Mouse (Mus musculus) brain, embryonic 14.5 days (tissue): Measurements from ENCODE around the gene Irx4. TPM values are rescaled to one million over a fixed set of nuclear protein-coding genes. Genes with fewer than 3 reads are reported as not detected.

Experiments used
- DNase-seq: peaks from one replicate; pipeline ENCODE4 v3.0.0-alpha.2; 2011; ENCODE audit warnings: low read depth
- CTCF ChIP-seq: fragments of 200-500 bp; IDR thresholded peaks from 2 replicates; pipeline ENCODE4 v1.5.1; 2012; ENCODE audit warnings: inconsistent platforms, mild to moderate bottlenecking, moderate library complexity, borderline replicate concordance; ENCODE audit not compliant: insufficient read depth, insufficient read length; ENCODE audit errors: extremely low read depth
- POLR2A ChIP-seq: fragments of 200-500 bp; IDR thresholded peaks from 2 replicates; pipeline ENCODE4 v1.6.1; 2012; ENCODE audit warnings: mild to moderate bottlenecking, inconsistent platforms, borderline replicate concordance; ENCODE audit not compliant: poor library complexity, insufficient read depth, insufficient read length, severe bottlenecking; ENCODE audit errors: extremely low read depth
- polyA plus RNA-seq: library from polyadenylated mRNA; depleted of rRNA; stranded (reverse); fragments of >200 nt; gene quantifications from 2 replicates; pipeline ENCODE4 v1.2.3, GENCODE M21; 2012

The Irx4 gene
- polyA plus RNA-seq, 1 experiment: 4.7 TPM

DNA sequence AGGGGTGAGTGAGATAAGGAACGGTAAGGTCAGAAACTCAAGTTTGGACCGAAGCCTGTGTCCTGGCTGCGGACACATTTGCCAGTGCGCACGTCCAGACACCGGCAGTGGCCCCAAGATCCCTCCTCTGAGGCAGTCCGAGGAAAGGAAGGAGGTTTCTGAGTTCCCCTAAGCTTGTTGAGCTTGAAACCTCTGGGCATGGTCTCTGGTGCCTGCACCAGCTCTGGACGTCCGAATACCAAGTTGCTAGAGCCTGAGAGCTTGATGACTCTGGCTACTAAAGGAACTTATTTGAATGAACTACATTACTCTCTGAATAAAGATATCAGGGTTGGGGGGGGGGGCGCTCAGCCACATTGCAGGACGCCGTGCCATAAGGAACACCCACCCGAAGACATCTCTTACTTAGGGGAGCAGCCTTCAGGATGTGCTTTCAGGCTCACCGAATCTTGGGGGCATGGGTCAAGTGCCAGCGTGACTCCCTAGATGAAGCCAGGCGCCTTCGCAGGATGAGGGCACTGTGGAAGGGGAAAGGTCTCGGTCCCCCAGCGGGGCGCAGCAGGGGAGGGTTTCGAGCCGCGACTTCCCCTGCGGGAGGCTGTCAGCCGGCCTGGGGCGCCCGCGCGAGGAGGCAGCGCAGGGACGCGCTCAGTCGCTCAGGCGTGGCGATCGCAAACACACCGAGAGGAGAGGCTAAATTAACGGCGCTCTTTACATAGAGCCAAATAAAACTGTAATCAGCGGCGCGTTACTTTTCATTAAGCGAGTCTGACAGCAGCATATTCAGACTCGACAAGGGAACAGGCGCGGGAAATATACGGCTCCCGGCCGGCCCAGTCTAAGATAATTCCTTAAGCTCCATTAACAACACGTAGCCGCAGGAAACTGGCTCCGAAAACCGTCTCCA lies 11.3 kb downstream of the Irx4 start:
- TF ChIP-seq CTCF: no peak
- TF ChIP-seq POLR2A: no peak
- peak; percentile 68 for DNase-seq

DNA sequence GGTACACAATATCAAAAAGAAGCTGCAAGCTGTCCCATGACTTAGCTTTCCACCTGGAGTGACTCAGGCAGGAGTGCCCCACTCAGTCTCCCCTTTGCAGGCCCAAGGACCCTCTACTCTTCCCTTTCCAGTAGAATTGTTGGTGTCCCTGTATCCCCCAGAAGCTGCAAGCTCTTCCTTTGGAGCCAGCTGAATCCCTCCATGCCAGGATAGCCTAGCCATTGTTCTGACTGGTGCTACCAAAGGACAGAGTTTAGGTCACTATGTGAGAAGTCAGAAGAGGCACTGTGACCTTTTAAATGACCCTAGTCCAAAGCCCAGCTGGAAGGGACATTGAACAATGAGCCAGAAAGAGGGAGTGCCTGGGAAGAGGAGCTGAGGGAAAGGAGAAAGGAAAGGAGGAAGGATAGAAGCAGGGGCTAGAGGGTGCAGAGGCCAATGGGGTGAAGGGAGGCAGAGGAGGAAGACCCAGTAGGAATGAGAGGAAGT lies 12.6 kb downstream of the Irx4 start:
- TF ChIP-seq CTCF (no peak), POLR2A (no peak)
- DNase-seq: no peak

DNA sequence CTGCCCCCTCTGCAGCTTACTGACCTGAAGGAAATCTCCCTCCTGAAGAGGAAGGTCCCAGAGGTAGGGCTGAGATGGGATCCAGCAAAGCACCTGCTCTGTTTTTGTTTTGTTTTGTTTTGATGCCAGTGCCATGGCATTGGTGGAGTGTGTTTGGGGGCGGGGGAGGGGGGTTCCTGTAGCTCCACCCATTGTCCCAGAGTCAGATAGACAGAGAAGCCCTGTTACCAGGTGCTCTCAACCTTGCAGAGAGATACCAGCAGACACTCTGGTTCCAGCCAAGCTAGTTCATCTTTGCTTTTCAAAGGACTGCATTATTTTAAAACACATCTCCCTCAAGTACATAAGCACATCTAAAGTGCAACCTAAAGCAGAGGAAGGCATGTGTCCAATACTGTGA lies 13.3 kb downstream of the Irx4 start:
- DNase-seq: no peak
- TF ChIP-seq CTCF (no peak), POLR2A (no peak)

DNA sequence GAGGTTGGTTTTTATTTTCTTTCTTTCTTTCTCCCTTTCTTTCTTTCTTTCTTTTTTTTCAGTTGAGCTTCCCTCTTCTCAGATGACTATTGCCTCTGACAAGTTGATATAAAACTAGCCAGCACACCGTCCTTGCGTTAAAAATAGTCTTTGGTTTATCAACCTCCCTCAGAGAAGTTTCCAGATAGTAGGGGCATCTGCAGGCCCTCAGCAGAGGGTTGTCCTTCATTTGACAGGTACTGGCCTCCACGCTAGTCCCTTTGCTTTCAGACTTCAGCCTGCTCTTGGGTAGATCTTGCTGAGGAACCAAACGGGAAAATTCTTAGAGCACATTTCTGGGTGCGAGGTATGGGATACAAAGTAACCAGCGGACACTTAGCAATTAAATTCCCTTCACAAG lies 17.1 kb downstream of the Irx4 start:
- no peak for DNase-seq
- TF ChIP-seq CTCF (no peak), POLR2A (no peak)

DNA sequence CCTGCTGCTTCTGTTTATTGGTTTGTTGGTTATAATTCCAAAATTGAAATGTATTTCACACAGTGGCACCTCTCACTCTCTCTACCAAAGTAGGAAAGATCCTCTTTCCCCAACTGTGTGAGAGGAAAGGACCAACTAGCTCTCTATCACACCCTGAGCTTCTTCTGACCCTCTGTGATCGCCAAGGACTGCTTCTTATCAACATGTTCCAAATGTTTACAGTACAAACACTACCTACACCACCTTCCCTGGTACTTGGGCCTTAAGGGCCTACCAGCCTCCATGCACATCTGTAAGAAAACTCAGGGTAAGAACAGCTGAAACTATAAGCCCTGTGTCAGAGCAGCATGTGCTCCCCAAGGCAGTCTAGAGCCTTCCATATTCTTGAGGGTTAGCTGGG lies 17.5 kb downstream of the Irx4 start:
- DNase-seq: no peak
- TF ChIP-seq CTCF (no peak), POLR2A (no peak)

DNA sequence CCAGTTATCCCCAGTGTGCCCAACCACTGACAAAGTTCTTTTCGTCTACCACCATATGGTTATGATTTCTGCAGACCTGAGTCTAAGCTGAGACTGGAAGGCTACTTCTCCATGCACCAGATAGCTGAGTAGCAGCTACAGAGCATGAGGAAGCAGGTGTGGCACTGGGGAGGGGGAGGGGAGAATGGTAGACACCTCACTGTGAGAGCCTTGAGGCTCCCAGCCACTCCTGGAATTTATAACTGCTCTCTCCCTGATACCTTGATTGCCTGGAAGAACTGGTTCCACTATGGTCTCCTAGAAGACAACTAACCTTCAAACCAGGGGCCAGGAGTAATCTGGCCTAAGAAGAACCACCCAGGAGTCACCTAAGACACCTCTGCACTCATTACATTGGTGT lies 18.9 kb downstream of the Irx4 start:
- TF ChIP-seq CTCF (no peak), POLR2A (no peak)
- no peak for DNase-seq

DNA sequence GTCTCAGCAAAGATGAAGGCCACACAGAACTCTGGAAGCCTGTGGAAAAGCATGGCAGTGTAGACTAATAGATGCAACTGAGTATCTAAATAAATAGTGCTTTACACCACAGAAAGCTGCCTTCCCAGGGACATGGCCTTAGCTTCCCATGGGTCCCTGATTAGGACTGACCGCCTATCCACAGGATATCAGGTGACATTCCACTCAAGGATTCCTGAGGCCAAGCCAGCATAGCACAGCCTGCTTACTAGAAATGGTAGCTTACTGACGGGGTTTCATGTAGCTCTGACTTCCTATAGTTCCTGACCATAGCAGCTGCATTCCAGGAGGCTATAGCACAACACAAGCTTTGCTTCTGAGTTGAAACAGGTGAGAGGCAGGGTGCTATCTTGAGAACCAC lies 22.1 kb downstream of the Irx4 start:
- TF ChIP-seq POLR2A: no peak
- TF ChIP-seq CTCF: no peak
- no peak for DNase-seq

DNA sequence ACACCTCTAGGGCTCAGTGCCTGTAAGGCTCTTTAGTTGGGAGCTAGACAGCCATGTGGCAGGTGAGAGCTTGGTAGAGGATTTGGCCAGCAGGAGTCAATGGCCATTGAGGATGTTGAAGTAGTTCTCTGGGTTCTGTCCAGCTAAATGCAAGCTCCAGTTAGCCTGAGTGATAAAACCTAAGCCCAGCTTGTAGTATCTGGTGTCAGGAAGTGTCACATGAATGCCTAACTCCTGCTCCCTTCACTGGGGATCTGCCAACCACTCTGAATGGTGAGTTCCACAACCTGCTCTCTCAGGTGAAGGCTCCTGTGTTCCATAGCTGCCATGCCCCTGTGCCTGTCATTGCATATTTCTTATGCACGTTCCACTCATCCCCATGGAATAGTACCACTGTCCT lies 23.3 kb downstream of the Irx4 start:
- no peak for DNase-seq
- TF ChIP-seq POLR2A: no peak
- no peak for TF ChIP-seq CTCF

DNA sequence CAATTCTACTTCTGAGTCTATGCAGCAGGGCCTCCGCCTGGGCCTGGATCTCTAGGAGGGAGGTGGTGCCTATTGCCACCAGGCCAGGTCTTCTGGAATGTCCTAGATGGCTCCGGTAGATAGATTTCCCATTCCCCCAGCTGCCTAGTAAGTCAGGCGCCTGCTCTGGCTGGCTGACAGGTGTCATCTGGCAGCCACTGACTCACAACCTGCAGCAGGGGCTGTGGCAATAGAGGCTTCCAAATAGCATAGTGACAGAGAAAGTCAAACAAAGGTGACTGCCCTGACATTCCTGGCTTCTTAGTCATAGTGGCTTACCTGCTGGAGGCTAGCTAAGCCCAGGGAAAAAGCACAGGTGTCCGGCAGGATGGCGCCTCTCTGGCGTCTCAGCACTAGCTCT lies 29.9 kb downstream of the Irx4 start:
- no peak for TF ChIP-seq CTCF
- no peak for TF ChIP-seq POLR2A
- no peak for DNase-seq

DNA sequence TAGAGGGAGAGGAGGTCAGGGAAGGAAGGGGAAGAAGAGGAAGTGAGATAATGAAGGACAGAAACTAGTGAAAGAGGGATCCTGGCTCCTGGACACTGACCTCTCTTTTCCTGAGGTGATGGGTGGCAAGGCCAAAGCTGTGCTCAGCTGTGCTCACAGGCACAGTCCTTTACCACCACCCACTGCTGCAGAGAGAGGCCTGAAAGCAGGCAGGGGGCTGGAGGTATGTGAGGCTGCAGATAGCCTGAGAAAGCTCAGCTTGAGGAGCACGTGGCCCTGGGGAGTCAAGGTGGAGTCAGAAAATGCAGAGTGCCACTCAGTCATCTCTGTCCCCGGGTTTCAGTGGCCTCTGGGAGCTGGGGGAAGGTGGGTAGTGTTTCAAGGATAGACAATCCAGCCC lies 30.8 kb downstream of the Irx4 start:
- DNase-seq: no peak
- TF ChIP-seq CTCF: no peak
- TF ChIP-seq POLR2A: no peak

DNA sequence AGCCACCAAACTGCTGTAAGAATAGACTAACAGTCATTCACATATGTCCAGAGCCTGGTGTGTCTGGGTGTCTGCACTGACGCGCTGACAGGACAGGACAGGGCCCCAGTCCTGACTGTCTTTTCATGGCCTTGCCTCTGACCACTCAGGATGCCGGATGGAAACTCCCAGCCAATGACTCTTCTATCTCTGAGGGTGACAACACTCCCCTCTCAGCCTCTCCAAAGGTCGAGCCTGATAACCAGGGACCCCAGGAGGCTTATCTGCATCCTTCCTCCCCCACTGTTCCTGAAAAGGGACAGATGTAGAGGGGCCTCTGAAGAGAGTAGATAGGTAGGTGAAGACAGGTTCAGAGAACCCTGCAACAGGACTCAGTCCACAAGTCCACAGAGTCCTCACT lies 38.4 kb downstream of the Irx4 start:
- TF ChIP-seq CTCF: no peak
- TF ChIP-seq POLR2A: no peak
- DNase-seq: no peak

DNA sequence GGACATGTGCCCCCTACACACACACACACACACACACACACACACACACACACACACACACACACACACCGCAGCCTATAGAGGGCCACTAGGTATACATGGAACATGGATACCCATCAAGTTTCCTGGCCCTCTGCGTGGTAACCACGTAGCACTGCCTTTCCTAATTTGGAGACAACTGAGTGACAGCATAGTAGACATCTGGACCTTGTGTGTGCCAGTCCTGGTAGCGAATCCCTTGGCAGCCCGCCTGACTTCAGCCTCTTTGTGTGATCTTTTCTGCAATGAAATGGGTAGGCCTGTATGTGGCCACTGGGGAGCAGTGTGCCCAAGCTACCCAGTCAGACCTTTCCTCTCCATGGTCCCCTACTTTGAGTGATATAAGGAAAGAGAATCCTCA lies 39.0 kb downstream of the Irx4 start:
- DNase-seq: peak; percentile 3
- TF ChIP-seq CTCF (no peak), POLR2A (no peak)

DNA sequence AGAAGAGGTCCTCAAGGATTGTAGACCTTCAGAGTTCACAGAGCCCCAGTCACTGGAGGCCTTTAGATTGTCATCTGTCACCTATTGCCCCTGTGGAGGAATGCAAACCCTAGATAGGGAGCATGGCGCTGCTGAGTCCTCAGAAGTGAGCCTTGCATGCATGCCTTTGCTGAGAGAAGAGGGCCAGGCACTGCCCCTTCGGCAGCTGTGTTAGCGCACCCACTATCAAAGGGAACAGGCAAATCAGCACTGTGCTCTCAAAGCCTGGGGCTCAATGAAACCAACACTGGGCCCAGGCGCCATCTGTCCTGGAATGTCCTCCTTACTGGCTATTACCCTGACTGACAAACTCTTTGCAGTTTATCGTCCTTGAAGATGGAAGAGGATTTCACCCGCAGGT lies 44.5 kb downstream of the Irx4 start:
- DNase-seq: peak; percentile 25
- no peak for TF ChIP-seq POLR2A
- no peak for TF ChIP-seq CTCF
